Mouse (Mus musculus) lung, adult 2 months (tissue): Measurements from ENCODE around the gene Tmem11. TPM values are rescaled to one million over a fixed set of nuclear protein-coding genes. Genes with fewer than 3 reads are reported as not detected.

Source experiments
- DNase-seq: peaks from one replicate; pipeline ENCODE4 v3.0.0; 2022
- H3K4me1 ChIP-seq: fragments of 200-500 bp; 2 replicates; pipeline ENCODE4 v1.6.1; 2011; ENCODE audit warnings: low read length; ENCODE audit not compliant: control insufficient read depth, insufficient read depth
- H3K4me3 ChIP-seq: fragments of 200-500 bp; replicated peaks from 2 replicates; pipeline ENCODE3; 2011; ENCODE audit warnings: low read depth, mild to moderate bottlenecking, control low read depth, low read length; ENCODE audit errors: extremely low read depth
- CTCF ChIP-seq: fragments of 200-500 bp; IDR thresholded peaks from 2 replicates; pipeline ENCODE4 v1.5.1; 2011; ENCODE audit warnings: mild to moderate bottlenecking, low read length, control low read depth; ENCODE audit not compliant: insufficient read depth
- POLR2A ChIP-seq: fragments of 200-500 bp; IDR thresholded peaks from 2 replicates; pipeline ENCODE4 v1.6.1; 2011; ENCODE audit warnings: low read depth, mild to moderate bottlenecking, control low read depth, low read length, borderline replicate concordance; ENCODE audit errors: extremely low read depth
- WGBS: fragments of 180-500 bp; shearing (Covaris S2); methylation state at CpG from one replicate; pipeline ENCODE4 v1.1.7; 2018; 5-methylcytosine and 5-hydroxymethylcytosine counted together
- polyA plus RNA-seq: library from polyadenylated mRNA; depleted of rRNA; stranded (reverse); fragments of >200 nt; gene quantifications from 2 replicates; pipeline ENCODE4 v1.2.3, GENCODE M21; 2012; rRNA removed

Gene Tmem11
- polyA plus RNA-seq, 1 experiment = 63.4 TPM

DNA sequence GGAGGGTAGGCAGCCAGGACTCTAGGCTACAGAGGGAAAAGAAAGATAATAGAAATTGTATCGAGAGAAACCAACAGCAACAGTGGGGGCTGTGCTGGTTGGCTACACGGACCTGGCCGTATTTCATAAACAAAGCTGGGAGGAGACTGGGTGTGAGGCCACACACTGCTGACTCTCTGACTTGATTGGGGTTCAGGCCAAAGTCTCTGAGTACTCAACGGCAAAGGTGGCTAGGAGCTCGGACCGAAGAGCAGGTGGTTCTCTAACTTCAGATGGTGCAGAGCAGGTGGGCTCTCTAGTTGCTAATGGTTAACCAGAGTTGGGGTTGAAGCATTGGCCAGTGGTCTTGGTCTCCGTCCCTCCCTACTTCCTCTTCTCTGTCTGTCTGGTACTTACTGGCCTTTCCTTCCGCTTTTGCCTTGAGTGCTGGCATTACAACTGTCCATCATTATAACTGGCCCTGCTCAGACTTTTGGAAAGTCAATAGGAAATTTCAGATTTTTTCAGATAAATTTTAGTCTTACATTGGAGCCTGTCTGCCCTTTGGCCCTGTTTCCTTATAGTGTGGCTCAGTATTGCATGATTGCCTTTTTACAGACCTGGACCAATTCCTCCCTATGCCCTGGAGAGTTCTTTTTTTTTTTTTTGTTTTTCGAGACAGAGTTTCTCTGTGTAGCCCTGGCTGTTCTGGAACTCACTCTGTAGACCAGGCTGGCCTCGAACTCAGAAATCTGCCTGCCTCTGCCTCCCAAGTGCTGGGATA is 41.2 kb downstream of the Tmem11 start:
- no peak for DNase-seq
- no peaks in the 10 kb centered on the region for H3K4me1 ChIP-seq
- TF ChIP-seq POLR2A = no peak
- TF ChIP-seq CTCF = no peak
- 77% methylated on average over 10 of the region's 10 CpGs for WGBS
- no peak overlapping the region for H3K4me3 ChIP-seq

DNA sequence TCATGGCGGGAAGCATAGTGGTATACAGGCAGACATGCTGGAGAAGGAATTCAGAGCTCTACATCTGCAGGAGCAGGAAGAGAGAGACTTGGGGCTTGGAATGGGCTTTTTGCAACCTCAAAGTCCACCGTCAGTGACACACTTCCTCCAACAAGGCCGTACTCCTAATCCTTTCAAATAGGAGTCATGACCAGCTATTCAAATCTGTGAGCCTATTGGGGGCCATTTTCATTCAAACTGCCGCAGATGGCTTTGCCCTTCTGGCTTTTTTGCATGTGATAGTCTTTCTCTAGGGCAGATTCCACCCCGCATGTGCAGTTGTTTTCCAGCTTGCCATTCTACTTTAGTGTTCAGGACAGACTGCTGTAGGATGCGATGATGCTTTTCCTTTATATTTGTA is 42.2 kb downstream of the Tmem11 start:
- WGBS = 93% methylated on average over 6 of the region's 6 CpGs
- Histone ChIP-seq H3K4me3 (no peak overlapping the region), H3K4me1 (no peaks in the 10 kb centered on the region)
- DNase-seq = no peak
- no peak for TF ChIP-seq CTCF
- TF ChIP-seq POLR2A = no peak

DNA sequence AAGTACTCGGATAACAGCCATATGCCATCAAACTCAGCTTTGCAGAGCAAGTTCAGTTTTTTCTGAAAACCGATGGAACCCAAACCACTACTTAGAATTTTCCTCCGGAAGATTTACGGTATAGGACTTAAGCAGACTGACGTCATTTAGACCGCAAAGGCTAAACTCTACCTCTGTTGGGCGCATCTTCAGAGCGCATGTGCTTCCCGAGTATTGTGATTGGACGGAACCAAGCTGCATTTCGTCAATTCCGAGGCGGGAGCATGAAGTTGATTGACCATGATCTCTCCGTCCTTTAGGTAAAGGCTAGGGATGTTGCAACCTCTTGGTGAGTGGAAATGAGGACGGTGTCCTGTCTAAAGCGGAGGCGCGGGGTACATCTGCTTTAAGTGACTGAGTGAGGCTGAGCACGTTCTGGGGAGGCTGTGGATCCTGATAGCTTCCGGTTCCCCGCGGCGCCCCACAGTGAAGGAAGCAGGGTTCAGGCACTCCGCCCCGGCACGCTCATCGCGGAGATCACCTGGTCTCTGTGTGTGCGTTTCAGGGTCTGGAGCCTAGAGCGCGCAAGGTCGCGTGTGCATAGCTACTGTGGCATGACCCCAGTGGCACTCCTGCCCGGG is 48.5 kb downstream of the Tmem11 start, which contains the start of gene Dhrs7b:
Gene Dhrs7b (plus strand): TSS at position 199 of the 620 bp plus-strand sequence.
- no peaks in the 10 kb centered on the region; the same call in 1 of the 2 replicates for H3K4me1 ChIP-seq
- TF ChIP-seq POLR2A (peak; percentile 43; the same call in 1 of the 2 replicates), CTCF (no peak)
- DNase-seq = peak; percentile 83
- peak within 1 kb of the TSS; percentile 97 for H3K4me3 ChIP-seq
- 0% methylated on average over 34 of the region's 34 CpGs for WGBS

DNA sequence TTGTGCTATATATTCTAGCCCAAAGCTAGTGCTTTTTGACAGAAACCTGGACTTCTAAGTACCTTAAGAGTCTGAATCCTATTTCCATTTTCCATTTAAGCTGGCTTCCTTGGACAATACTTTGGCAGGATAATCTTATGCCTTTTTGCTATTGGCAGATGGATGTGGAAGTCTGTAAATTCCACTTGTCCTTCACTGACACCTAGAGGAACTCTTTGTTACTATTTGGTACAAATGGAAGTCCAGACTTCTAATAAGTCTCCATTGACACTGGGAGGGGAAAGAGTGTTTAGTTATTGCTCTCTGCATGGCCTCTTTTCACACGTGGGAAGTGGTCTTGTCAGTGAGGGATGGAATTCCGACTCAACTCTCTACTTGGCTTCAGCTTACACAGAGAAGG is 50.2 kb downstream of the Tmem11 start:
- no peak overlapping the region for H3K4me3 ChIP-seq
- whole genome bisulfite sequencing = 18% methylated on average over 2 of the region's 2 CpGs
- no peak for DNase-seq
- H3K4me1 ChIP-seq = no peaks in the 10 kb centered on the region; the same call in 1 of the 2 replicates
- TF ChIP-seq POLR2A (no peak), CTCF (peak; percentile 18; the same call in 1 of the 2 replicates)

DNA sequence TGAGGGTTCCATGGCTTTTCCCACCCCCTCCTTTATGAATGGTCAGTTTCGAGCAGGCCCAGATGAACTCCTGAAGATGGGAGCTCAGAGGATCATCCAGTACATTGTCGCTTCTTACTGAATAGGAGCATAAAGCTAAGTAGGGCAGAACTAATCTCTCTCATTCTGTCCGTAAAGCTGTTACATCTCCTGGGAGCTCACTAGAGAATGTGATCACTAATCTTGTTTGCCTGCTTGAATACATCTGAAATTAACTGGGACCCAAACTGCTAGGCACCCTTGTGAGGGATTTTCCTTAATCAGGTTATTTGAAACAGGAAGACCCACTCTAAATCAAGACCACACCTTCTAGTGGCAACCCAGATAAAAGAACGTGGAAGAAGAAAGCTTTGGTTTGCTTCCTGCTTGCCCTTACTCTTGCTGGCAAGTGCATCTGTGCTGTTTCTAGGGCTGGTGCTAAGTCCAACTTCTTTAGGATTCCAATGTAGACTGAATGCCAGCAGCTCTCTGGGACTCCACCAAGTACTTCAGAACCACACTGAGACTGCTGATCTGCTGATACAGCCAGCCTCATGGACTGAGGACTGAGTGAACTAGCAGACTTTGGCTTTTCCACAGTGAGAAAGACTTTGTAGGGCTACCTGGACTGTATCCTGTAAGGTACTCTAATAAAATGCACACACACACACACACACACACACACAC is 51.7 kb downstream of the Tmem11 start:
- TF ChIP-seq CTCF (no peak), POLR2A (no peak)
- Histone ChIP-seq H3K4me1 (no peaks in the 10 kb centered on the region; the same call in 1 of the 2 replicates), H3K4me3 (no peak overlapping the region)
- WGBS = 59% methylated on average over 4 of the region's 4 CpGs
- DNase-seq = no peak

DNA sequence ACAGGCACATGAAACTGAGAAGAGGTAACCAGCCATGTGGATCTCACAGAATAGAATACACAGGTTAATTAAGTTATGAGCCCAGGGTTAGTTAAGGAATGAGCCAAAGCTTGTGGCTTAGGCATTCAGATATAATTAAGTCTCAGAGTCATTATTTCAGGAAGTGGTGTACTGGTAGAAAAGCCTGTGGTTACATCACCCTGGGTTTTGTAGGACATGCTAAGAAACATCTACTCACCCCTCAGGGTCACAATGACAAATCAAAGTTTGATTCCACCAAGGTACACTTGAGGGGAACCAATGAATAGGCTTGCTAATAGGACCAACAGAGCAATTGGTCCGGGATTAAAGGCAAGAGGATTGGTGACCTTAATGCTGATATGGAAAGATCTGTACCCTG is 52.4 kb downstream of the Tmem11 start:
- DNase-seq = no peak
- Histone ChIP-seq H3K4me1 (no peaks in the 10 kb centered on the region; the same call in 1 of the 2 replicates), H3K4me3 (no peak overlapping the region)
- TF ChIP-seq POLR2A = no peak
- no peak for TF ChIP-seq CTCF
- WGBS = 38% methylated on average over 1 of the region's 1 CpGs

DNA sequence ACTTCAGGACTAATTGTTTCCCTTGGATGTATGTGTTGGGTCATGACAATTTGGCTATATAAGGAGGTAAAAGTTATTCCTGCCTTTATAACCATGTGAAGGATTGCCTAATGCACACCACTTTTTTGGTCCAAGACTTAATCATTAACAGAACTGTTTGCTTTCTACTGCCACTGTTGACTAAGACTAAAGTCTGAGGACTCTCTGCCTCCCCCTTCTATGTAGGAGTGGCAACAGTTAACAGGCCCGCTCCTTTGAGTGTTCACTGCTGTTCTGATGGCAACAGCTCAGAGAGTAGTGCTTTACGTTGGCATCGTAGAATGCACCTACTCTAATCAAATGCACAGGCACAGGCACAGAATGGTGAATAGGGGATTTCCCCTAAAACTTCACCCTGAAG is 53.9 kb downstream of the Tmem11 start:
- TF ChIP-seq POLR2A (no peak), CTCF (no peak)

DNA sequence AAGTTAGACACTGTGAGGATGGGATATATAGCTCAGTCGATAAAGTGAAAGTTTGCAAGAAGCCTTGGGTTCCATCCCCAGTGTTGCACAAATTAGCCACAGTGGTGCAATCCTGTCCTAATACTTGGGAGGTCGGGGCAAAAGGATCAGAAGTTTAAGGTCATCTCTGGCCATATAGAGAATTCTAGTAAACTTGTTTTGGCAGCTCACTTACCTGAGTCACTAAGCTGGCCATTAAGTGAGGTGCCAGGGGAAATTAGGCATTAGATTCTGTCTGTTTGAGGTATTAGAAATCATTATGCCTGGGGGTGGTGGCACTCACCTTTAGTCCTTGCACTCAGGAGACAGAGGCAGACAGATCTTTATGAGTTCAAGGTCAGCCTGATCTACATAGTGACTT is 55.3 kb downstream of the Tmem11 start:
- 63% methylated on average over 2 of the region's 2 CpGs for WGBS
- no peak for DNase-seq
- no peak overlapping the region for H3K4me3 ChIP-seq
- TF ChIP-seq CTCF = no peak
- no peak for TF ChIP-seq POLR2A
- no peaks in the 10 kb centered on the region for H3K4me1 ChIP-seq

More for the DNA sequence above, 53.9 kb downstream of the Tmem11 start:
- DNase-seq = no peak
- 69% methylated on average over 3 of the region's 3 CpGs for WGBS
- Histone ChIP-seq H3K4me1 (no peaks in the 10 kb centered on the region), H3K4me3 (no peak overlapping the region)

DNA sequence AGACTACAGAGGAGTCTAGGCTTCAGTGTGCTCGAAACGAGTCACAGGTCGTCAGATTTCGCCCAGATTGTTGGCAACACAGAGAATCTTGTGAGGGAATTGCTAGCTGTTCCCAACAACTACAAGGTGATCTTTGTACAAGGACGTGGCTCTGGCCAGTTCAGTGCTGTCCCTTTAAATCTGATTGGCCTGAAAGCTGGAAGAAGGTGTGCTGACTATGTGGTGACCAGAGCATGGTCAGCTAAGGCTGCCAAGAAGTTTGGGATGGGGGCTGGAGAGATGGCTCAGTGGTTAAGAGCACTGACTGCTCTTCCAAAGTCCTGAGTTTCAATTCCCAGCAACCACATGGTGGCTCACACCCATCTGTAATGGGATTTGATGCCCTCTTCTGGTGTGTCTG is 62.7 kb downstream of the Tmem11 start:
- no peak for DNase-seq
- TF ChIP-seq POLR2A (no peak), CTCF (no peak)
- 56% methylated on average over 5 of the region's 5 CpGs for WGBS

More for the DNA sequence above, 62.7 kb downstream of the Tmem11 start:
- no peak overlapping the region for H3K4me3 ChIP-seq
- no peaks in the 10 kb centered on the region for H3K4me1 ChIP-seq

Other genes starting within 250 kb of the Tmem11 start
- 61.6 and 68.2 TPM in 2 replicates for gene Llgl1, start 179.5 kb downstream of the Tmem11 start, polyA plus RNA-seq
- 236 and 264 TPM in 2 replicates for gene Flii, start 152.0 kb downstream of the Tmem11 start, polyA plus RNA-seq
- gene Mief2, start 150.9 kb downstream of the Tmem11 start, polyA plus RNA-seq = 22.3 and 25.4 TPM in 2 replicates
- gene Top3a, start 101.9 kb downstream of the Tmem11 start, polyA plus RNA-seq = 6.1 and 6.9 TPM in 2 replicates
- gene Smcr8, start 101.7 kb downstream of the Tmem11 start, polyA plus RNA-seq = 9.4 and 11.5 TPM in 2 replicates
- 8.1 and 10.6 TPM in 2 replicates for gene Shmt1, start 67.6 kb downstream of the Tmem11 start, polyA plus RNA-seq
- gene Dhrs7b, start 48.6 kb downstream of the Tmem11 start, polyA plus RNA-seq = 10.8 and 14.3 TPM in 2 replicates
- gene Natd1, start 35.5 kb upstream of the Tmem11 start, polyA plus RNA-seq = 29.2 and 34.4 TPM in 2 replicates
- 29.4 and 48.0 TPM in 2 replicates for gene Map2k3, start 52.8 kb upstream of the Tmem11 start, polyA plus RNA-seq
- gene Kcnj12, start 143.3 kb upstream of the Tmem11 start, polyA plus RNA-seq = 5.3 and 5.8 TPM in 2 replicates
- 26.2 and 26.4 TPM in 2 replicates for gene Tnfrsf13b, start 247.5 kb upstream of the Tmem11 start, polyA plus RNA-seq